Mouse (Mus musculus) heart, postnatal 14 days (tissue): ENCODE results near the gene Dhx35. TPM values are rescaled to one million over a fixed set of nuclear protein-coding genes. Genes with fewer than 3 reads are reported as not detected.

Experiments
- DNase-seq, 2 experiments: peaks; one replicate each; pipeline ENCODE4 v3.0.0; 2021 to 2022
- intact Hi-C: fragments of 180-260 bp; cut with DNase I; formaldehyde crosslinking; loops from one replicate; pipeline ENCODE4 v1.15.1; 2025
- total RNA-seq, 2 experiments: library from RNA; stranded (reverse); gene quantifications; 2 replicates each; pipeline ENCODE4 v1.2.3; 2021

Dhx35 gene
- total RNA-seq, 2 experiments from 2014 or later: 16.4 to 22.9 TPM

DNA sequence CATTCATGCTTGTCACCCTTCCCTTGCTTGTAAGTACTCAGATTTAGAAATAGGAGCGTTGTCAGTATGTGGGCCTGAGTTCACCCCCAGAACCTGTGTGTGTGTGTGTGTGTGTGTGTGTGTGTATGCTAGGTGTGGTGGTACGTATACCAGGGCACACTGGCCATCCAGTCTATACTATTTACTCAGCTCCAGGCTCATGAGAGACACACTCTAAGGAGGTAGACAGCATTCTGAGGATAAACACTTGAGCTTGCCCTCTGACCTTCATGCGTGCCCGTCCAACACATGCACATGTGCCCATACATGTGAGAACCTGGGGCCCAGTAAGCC lies 69.5 kb downstream of the Dhx35 start:
- intact Hi-C loops: loop anchor here (2.0 to 10.0 kb wide), 5 partner anchors 97 to 1729 kb away; partner anchors contain the start of gene Mafb
- no peak for DNase-seq

GRCm38 (mm10) chr2:158865358-158865757 lies 70.8 kb downstream of the Dhx35 start:
- DNase-seq: peak; percentile 80 to 88
- intact Hi-C loops: loop anchor here (2.0 to 10.0 kb wide), 4 partner anchors 99 to 1727 kb away; partner anchors contain the start of gene Mafb

GRCm38 (mm10) chr2:158886571-158886970 lies 92.0 kb downstream of the Dhx35 start:
- intact Hi-C loops: no loop called here
- peak in 1 of 2 experiments; percentile 20 for DNase-seq

DNA sequence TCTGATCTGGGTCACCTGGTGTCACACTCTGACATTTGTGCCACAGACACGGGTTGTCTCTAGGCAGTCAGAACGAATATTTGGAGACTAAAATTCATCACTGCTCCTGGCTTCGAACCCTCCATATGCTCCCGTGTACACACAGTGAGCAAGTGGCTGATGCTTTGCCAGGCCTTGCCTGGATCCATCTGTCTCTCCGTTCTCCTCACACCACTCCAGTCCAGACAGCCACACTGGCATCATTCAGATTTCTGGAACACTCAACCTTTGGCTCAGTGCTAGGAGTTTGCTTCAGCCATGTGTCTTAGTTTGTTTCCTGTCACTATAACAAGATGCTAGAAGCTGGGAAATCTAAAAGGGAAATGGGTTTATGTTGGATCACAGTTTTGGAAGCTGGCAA lies 93.9 kb downstream of the Dhx35 start:
- no peak for DNase-seq
- intact Hi-C loops: no loop called here

DNA sequence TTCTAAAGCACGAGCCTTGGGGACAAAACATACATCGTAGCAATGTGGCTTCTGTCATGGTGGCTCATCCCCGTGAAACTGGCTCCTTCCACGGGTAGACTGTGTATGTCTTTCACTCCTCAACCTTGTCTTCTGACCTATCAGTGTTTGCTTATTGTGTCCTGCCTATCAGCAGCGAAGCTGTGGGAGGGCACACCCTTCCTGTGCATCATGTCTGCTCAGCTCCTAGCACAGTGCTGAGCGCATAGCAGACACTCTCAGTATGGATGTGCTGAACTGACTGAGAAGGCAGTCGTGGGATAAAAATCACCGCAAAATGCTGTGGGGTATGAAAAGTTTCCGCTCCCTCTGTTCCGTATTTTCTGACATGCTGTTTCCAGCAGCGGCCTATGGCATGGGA lies 94.6 kb downstream of the Dhx35 start:
- intact Hi-C loops: no loop called here
- no peak for DNase-seq

GRCm38 (mm10) chr2:158891319-158891718 lies 96.7 kb downstream of the Dhx35 start:
- intact Hi-C loops: no loop called here
- DNase-seq: no peak

DNA sequence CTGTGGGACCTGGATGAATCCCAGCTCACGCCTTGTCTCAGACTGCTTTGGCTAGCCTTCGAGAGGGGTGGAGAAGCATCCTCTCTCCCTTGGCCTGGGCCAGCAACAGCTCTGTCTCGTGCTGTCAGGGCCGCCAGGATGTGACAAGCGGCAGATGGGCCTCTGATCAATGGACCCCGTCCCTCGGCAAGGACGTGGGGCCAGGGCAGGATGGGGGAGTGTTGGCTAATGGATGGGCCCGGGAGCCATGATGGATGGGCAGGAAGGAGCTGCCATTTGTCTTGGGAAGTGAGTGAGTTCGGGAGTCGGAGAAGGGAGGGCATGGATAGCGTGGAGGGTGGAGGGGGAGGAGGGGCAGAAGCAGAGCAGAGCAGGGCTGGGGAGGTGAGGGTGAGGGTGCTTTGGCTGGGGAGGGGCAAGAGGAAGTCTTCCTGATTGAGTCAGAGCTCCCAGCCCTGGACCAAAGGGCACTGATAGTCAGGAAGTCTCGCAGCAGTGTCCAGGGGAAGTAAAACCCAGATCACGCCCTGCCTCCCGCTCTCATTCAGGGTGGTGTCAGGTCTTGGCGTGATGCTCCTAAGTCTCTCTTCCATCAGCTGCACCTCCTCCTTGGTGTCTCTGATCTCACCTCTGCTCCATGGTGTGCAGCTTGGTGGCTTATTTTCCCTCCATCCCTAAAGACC lies 98.7 kb downstream of the Dhx35 start:
- intact Hi-C loops: no loop called here
- DNase-seq: no peak

DNA sequence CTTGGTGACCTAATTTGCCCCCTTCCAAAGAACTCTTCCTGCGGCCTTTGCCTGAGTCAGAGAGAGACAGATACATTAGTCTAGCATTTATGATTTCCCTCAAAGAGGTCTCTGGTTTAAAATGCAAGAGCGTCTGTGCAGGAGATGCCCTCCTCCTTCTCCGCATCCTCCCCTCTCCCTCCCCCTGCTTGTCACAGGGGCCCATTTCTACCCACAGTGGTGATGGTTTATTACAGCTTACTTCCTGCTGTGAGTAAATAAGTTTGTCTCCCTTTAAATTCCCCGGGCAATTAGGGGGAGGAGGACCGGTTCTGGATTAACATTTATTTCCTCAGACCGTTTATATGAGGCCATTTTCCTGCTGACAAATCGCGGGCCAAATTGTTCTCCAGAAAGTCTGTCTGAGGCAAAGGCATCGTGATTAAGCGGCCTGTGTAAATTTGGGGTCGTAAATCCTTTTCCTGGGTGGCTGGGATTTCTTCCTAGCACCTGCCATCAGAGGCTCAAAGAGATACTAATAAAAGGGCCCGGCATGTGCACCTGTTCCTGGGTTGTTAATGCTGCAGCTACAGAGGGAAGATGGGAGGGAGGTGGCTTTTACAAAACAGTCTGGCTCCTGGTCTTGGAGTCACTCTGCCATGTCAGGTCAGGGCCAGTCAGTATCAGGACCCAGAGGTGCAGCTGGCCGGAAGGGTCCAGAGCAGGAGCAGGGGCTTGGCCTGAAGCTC lies 104.0 kb downstream of the Dhx35 start:
- DNase-seq: no peak
- intact Hi-C loops: no loop called here

Other genes starting within 250 kb of the Dhx35 start
- not detected for gene Slc32a1, start 184.0 kb upstream of the Dhx35 start, total RNA-seq
- 1 to 10 TPM; 6.9 to 8.9 TPM for gene Actr5, start 169.9 kb upstream of the Dhx35 start, total RNA-seq
- gene Ppp1r16b, start 129.4 kb upstream of the Dhx35 start, total RNA-seq: 10 to 100 TPM; 17.0 to 20.2 TPM
- 1 to 10 TPM; 2.7 to 3.9 TPM for gene Fam83d, start 26.7 kb upstream of the Dhx35 start, total RNA-seq